Mouse (Mus musculus): Measurements from ENCODE around the gene Sart3. TPM values are rescaled to one million over a fixed set of nuclear protein-coding genes. Genes with fewer than 3 reads are reported as not detected.
"Not testable (repeated sequence)": the region's sequence is repeated elsewhere in the genome, so short reads cannot be mapped to it uniquely, and the experiment has no call there.

Sart3 gene
- polyA plus RNA-seq, 2 experiments = 41.7 to 56.8 TPM

DNA sequence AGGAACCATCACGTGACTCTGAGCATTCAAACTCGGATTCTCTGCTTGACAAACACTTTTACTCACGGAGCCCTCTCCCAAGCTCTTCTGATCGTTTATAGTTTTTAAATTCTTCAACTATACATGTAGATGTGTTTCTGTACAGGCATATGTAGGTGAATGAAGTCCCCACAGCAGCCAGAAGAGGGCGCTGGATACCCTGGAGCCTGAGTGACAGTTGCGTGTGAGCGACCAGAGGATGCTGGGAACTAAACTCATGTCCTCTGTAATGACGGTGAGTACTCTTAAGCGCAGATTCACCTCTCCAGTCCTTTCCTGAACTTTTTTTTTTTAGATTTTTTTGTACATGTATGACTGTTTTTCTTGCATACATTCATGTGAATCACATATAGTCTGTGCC is 41.3 kb upstream of the Sart3 start:
- Histone ChIP-seq H3K9ac (ENCODE audit: low read depth, low read length, severe bottlenecking) (no peak overlapping the region), H3K9me3 (ENCODE audit: control insufficient read depth, low read length) (peaks cover 9% of the 10 kb centered on the region), H3K36me3 (ENCODE audit: control insufficient read depth, insufficient read depth, low read length) (no peaks in the 10 kb centered on the region), H3K27ac (replicated peaks; ENCODE audit: low read depth, low read length) (no peak overlapping the region), H3K4me1 (ENCODE audit: control insufficient read depth, insufficient read depth, low read length) (peaks cover 4% of the 10 kb centered on the region), H3K4me2 (replicated peaks; ENCODE audit: low read depth, low read length, severe bottlenecking) (no peak overlapping the region), H3K27me3 (ENCODE audit: control insufficient read depth, insufficient read depth, low read length) (no peaks in the 10 kb centered on the region), H3K4me3 (replicated peaks; ENCODE audit: low read length) (no peak overlapping the region)
- 26% methylated on average over 9 of the region's 9 CpGs for WGBS
- DNase-seq (ENCODE audit: low spot score) (no peak), ATAC-seq (ENCODE audit: low FRiP score, low read depth) (no peak)
- TF ChIP-seq POLR2A (IDR thresholded peaks at IDR 0.05; ENCODE audit: borderline replicate concordance, extremely low read depth, insufficient read depth, insufficient read length) = no peak

DNA sequence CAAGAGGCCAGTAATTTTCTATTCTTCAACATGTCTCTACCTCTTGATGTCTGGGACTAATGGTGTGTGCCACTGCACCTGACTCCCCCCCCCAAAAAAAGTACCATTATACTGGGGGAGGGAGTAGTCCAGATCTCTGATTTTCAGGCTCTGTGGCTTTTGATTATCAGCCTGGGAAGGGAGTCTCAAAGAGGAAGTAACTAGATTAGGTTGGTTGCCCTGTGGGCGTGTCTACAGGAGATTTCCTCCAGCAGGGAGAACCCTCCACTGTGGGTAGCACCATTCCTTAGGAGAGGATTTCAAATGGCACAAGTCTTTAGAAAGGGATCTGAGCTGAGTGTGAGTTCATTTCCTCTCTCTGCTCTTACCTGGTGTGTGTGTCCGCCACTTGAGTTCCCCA is 40.3 kb upstream of the Sart3 start:
- Histone ChIP-seq H3K9me3 (ENCODE audit: control insufficient read depth, low read length) (peaks cover 9% of the 10 kb centered on the region), H3K27ac (replicated peaks; ENCODE audit: low read depth, low read length) (no peak overlapping the region), H3K4me3 (replicated peaks; ENCODE audit: low read length) (no peak overlapping the region), H3K9ac (ENCODE audit: low read depth, low read length, severe bottlenecking) (no peak overlapping the region), H3K36me3 (ENCODE audit: control insufficient read depth, insufficient read depth, low read length) (no peaks in the 10 kb centered on the region), H3K4me1 (ENCODE audit: control insufficient read depth, insufficient read depth, low read length) (peaks cover 14% of the 10 kb centered on the region), H3K4me2 (replicated peaks; ENCODE audit: low read depth, low read length, severe bottlenecking) (no peak overlapping the region), H3K27me3 (ENCODE audit: control insufficient read depth, insufficient read depth, low read length) (no peaks in the 10 kb centered on the region)
- 86% methylated on average over 2 of the region's 2 CpGs for WGBS
- TF ChIP-seq POLR2A (IDR thresholded peaks at IDR 0.05; ENCODE audit: borderline replicate concordance, extremely low read depth, insufficient read depth, insufficient read length) = no peak
- no peak for ATAC-seq (ENCODE audit: low FRiP score, low read depth)
- DNase-seq (ENCODE audit: low spot score) = no peak

DNA sequence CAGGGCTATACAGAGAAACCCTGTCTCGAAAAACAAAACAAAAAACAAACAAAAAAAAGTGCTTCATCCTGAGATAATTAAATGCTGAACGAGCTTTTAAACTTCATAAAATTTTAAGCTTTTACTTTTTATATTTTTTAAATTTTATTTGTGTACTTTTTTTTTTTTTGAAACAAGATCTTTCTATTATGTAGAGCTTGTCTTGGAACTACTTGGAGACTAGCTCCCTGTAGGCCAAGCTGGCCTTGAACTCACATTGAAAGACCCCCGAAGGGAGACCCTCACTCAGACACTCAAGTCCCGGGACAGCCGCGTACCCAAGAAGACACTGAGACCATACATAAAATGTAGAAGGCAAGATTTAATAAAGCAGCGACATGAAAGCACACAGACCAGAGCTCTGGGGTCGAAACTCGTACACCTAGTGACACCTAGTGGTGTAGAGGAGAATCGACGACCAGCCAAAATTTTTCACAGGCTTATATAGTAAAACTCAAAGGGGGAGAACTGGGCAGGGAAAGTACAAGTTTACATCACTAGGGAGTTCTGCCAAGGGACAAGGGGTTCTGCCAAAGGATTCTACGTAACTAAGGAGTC is 39.6 kb upstream of the Sart3 start:
- not testable (repeated sequence) for H3K36me3 ChIP-seq (ENCODE audit: control insufficient read depth, insufficient read depth, low read length); H3K9me3 ChIP-seq (ENCODE audit: control insufficient read depth, low read length); H3K27me3 ChIP-seq (ENCODE audit: control insufficient read depth, insufficient read depth, low read length); H3K4me2 ChIP-seq (replicated peaks; ENCODE audit: low read depth, low read length, severe bottlenecking); H3K4me3 ChIP-seq (replicated peaks; ENCODE audit: low read length); H3K9ac ChIP-seq (ENCODE audit: low read depth, low read length, severe bottlenecking); ATAC-seq (ENCODE audit: low FRiP score, low read depth); H3K27ac ChIP-seq (replicated peaks; ENCODE audit: low read depth, low read length)
- H3K4me1 ChIP-seq (ENCODE audit: control insufficient read depth, insufficient read depth, low read length) = peaks cover 21% of the 10 kb centered on the region
- 17% methylated on average over 11 of the region's 12 CpGs for WGBS
- DNase-seq (ENCODE audit: low spot score) = peak; percentile 39

DNA sequence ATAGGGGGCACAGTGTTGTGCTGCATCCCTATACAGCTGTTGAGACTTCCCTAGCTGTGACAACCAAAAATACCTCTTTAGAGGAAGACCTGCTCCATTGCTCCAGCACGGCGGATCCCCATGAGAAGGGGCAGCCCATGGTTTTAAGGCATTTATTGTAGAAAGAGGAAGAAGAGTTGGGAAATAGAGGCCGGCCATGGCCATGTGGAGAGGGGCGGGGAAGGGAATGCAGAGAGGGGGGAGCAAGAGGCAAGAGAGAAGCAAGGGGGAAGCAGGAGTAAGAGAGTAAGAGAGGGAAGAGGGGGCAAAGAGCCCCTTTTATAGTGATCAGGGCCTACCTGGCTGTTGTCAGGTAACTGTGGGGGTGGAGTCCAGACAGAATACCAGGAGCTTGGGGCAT is 37.8 kb upstream of the Sart3 start:
- H3K4me3 ChIP-seq (replicated peaks; ENCODE audit: low read length) = no peak overlapping the region
- ATAC-seq (ENCODE audit: low FRiP score, low read depth) = no peak
- no peak overlapping the region for H3K4me2 ChIP-seq (replicated peaks; ENCODE audit: low read depth, low read length, severe bottlenecking)
- no peaks in the 10 kb centered on the region for H3K27me3 ChIP-seq (ENCODE audit: control insufficient read depth, insufficient read depth, low read length)
- peaks cover 9% of the 10 kb centered on the region for H3K9me3 ChIP-seq (ENCODE audit: control insufficient read depth, low read length)
- H3K9ac ChIP-seq (ENCODE audit: low read depth, low read length, severe bottlenecking) = no peak overlapping the region
- no peak for DNase-seq (ENCODE audit: low spot score)
- H3K36me3 ChIP-seq (ENCODE audit: control insufficient read depth, insufficient read depth, low read length) = no peaks in the 10 kb centered on the region
- TF ChIP-seq POLR2A (IDR thresholded peaks at IDR 0.05; ENCODE audit: borderline replicate concordance, extremely low read depth, insufficient read depth, insufficient read length) = no peak
- WGBS = 91% methylated on average over 4 of the region's 4 CpGs
- no peak overlapping the region for H3K27ac ChIP-seq (replicated peaks; ENCODE audit: low read depth, low read length)
- peaks cover 27% of the 10 kb centered on the region for H3K4me1 ChIP-seq (ENCODE audit: control insufficient read depth, insufficient read depth, low read length)

GRCm38 (mm10) chr5:113808177-113808576 is 35.9 kb upstream of the Sart3 start:
- H3K4me2 ChIP-seq (replicated peaks; ENCODE audit: low read depth, low read length, severe bottlenecking) = peak overlapping the region; percentile 8; the same call in 1 of the 2 replicates
- no peak overlapping the region for H3K4me3 ChIP-seq (replicated peaks; ENCODE audit: low read length)
- WGBS = 27% methylated on average over 2 of the region's 2 CpGs
- H3K9ac ChIP-seq (ENCODE audit: low read depth, low read length, severe bottlenecking) = no peak overlapping the region
- peaks cover 30% of the 10 kb centered on the region for H3K4me1 ChIP-seq (ENCODE audit: control insufficient read depth, insufficient read depth, low read length)
- DNase-seq (ENCODE audit: low spot score) = peak; percentile 73
- peak; percentile 39 for ATAC-seq (ENCODE audit: low FRiP score, low read depth)
- H3K36me3 ChIP-seq (ENCODE audit: control insufficient read depth, insufficient read depth, low read length) = no peaks in the 10 kb centered on the region
- no peaks in the 10 kb centered on the region for H3K27me3 ChIP-seq (ENCODE audit: control insufficient read depth, insufficient read depth, low read length)
- H3K27ac ChIP-seq (replicated peaks; ENCODE audit: low read depth, low read length) = 0 out of 2 replicates have a peak overlapping the region, but pooled peaks have one; percentile 13
- no peak for TF ChIP-seq POLR2A (IDR thresholded peaks at IDR 0.05; ENCODE audit: borderline replicate concordance, extremely low read depth, insufficient read depth, insufficient read length)
- peaks cover 9% of the 10 kb centered on the region for H3K9me3 ChIP-seq (ENCODE audit: control insufficient read depth, low read length)

DNA sequence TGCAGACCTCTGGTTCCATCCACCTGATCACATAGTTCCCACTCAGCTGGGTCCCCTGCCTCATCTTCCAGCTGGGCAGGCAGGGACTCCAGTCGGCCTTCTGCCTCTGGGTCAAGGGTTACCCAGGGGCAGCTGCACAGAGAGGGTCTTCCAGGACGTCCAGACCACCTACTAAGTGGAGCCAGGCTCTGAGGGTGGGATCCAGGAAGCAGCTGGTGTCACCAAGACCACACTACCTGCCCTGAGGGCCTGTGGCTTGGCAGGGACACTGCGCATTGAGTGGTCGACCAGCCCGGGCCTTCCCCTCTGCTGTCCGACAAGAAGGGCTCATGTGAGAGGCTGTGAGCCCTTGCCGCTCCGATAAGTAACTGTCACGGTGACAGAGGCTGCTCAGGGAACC is 35.4 kb upstream of the Sart3 start:
- Histone ChIP-seq H3K27me3 (ENCODE audit: control insufficient read depth, insufficient read depth, low read length) (no peaks in the 10 kb centered on the region), H3K9ac (ENCODE audit: low read depth, low read length, severe bottlenecking) (no peak overlapping the region), H3K4me1 (ENCODE audit: control insufficient read depth, insufficient read depth, low read length) (peaks cover 30% of the 10 kb centered on the region), H3K36me3 (ENCODE audit: control insufficient read depth, insufficient read depth, low read length) (no peaks in the 10 kb centered on the region), H3K9me3 (ENCODE audit: control insufficient read depth, low read length) (peaks cover 9% of the 10 kb centered on the region), H3K4me3 (replicated peaks; ENCODE audit: low read length) (no peak overlapping the region), H3K27ac (replicated peaks; ENCODE audit: low read depth, low read length) (no peak overlapping the region), H3K4me2 (replicated peaks; ENCODE audit: low read depth, low read length, severe bottlenecking) (no peak overlapping the region; the same call in 1 of the 2 replicates)
- ATAC-seq (ENCODE audit: low FRiP score, low read depth) (peak; percentile 18; the same call in 1 of the 2 replicates), DNase-seq (ENCODE audit: low spot score) (no peak)
- WGBS = 11% methylated on average over 9 of the region's 9 CpGs
- no peak for TF ChIP-seq POLR2A (IDR thresholded peaks at IDR 0.05; ENCODE audit: borderline replicate concordance, extremely low read depth, insufficient read depth, insufficient read length)

Data from limb, embryonic 14.5 days (tissue).